Mouse (Mus musculus): ENCODE measurements around the gene Kif13a.
A peak's percentile ranks its signal among the peaks of the same experiment; 100 is the strongest.

The Kif13a gene

DNA sequence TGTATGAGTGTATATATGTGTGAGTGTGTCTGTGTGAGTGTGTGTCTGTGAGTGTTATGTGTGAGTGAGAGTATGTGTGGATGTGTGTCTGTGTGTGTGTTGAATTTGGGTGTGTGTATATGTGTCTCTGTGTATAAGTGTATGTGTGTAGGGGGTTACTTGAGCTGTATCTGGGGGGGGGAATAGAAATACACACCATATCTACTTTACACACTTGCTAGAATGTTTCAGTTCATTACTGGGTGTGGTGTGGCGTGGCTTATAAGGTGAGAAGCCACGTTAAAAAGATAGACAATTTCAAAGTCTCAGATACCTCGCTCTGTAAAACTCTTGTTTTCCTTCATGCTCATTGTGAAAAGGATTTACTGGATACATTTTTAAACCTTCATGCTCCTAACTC, 152.2 kb downstream of the Kif13a start:
- DNase-seq (ENCODE audit: low spot score in 2 of 2): no peak

DNA sequence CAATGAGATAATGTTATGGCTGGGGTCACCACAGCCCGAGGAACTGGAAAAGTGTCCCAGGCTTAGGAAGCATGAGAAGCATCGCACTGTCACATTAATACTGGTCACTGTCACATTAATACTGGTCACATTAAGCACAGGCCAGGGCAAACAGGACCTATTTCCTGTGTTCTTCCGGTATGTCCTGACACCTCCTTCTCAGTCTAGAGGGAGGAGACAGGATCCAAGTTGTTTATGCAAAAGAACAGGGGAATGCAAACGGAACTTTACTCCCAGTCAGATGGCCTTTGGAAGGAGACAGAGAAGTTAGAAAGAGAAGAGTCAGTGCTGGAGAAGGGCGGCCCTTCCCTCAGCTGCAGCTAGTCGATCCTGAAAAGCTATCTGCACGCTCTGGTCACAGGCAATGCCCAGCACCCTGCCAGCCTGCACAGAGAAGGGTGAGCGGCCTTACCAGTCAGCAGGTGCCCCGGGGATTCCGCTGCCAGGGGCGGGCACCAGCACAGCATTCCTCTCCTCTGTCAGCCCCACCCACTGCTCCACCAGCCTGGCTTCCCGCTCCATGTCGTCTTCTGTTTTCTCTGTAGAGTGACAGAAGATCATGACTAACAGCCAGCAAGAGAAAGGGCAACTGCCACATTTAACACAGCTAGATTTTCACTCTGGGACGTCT, 152.9 kb downstream of the Kif13a start:
- no peak for DNase-seq (ENCODE audit: low spot score in 2 of 2)

DNA sequence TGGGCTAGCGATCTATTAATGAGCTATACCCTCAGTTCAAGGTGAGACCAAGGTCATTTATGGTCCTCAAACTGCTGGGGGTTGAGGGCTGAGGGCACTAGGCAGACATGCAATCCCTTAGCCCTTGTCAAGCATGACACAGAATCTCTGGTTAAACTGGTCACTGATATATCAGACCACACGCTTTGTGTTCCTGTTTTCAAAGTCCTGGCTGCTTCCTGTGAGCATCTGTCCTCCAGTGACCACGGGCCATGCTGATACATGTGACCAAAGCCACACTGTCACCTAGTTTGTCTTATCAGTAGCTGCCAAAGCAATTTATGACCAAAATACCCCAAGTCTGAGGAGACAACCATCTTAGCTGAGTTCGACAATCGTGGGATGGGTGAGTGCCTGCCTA, 154.7 kb downstream of the Kif13a start:
- DNase-seq (ENCODE audit: low spot score in 2 of 2): no peak

DNA sequence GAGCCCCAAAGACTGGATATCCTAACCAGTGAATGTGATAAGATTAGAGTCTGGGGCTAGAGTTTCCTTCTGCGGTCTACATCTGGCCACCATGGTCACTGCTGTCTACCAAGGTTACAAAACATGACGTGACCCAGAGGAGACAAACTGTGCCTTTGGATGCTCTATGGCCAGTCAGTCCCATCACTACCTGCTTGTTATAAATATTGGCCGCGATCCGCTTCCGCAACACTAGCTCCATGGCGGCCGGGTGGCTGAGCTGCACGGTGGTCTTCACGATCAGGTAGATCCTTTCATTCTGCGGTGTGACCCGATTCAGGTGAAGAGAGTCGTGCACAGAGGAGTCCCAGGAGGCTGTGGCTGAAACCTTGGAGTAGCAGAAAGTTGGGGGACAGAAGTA, 157.1 kb downstream of the Kif13a start:
- DNase-seq (ENCODE audit: low spot score in 2 of 2): no peak

DNA sequence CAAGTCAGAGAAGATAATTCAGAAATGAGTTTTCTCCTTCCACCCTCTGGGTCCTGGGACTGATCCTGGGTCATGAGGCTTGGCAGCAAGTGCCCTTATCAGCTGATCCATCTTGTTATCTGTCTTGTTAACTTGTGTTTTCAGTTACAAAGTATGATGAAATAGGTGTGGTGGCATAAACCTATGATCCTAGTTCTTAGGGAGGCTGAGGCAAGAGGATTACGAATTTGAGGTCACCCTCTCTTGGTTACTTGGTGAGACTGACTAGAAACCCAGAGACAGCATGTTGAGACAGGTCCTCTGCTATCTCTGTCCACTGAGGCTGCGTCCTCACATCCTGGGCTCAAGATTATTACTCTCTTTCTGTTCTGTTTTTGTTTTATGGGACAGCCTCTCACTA, 164.3 kb downstream of the Kif13a start:
- DNase-seq (ENCODE audit: low spot score in 2 of 2): no peak

DNA sequence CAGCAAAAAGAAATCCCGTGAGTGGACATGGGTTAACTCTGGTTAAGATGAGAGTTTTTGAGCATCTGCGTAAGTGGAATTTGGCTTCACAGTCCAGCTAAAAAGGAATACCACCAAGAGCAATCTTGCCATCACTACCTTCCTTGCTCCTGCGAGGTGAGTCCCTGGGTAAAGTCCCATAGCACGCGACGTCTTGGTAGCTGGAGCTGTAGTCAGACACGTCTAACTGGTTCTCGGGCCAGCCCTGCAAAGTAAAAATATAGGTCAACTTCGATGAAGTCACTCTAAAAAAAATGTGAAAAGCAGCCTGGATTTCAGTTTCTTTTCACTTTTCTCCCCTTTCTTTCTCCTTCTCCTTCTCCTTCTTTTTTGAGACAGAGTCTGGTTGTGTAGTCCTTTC, 166.5 kb downstream of the Kif13a start:
- DNase-seq (ENCODE audit: low spot score in 2 of 2): no peak

DNA sequence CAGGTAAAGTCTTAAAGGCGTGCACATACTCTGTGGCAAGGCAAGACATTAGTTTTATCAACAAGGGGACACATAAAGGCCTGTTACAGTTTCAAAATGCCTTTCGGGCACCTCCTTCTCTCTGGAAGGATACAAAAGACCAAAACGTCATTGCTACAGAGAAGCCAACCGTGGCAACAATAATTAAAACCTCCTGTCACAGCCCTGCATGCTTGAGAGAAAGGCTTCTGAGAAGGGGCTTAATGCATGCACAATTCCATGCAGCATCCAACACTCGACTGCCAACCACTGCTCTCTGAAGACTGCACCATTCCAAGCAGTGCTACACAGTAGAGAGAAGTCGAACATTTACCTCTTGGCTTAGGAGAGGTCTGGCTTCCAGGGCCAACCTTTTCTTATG, 168.7 kb downstream of the Kif13a start:
- no peak for DNase-seq (ENCODE audit: low spot score in 2 of 2)

DNA sequence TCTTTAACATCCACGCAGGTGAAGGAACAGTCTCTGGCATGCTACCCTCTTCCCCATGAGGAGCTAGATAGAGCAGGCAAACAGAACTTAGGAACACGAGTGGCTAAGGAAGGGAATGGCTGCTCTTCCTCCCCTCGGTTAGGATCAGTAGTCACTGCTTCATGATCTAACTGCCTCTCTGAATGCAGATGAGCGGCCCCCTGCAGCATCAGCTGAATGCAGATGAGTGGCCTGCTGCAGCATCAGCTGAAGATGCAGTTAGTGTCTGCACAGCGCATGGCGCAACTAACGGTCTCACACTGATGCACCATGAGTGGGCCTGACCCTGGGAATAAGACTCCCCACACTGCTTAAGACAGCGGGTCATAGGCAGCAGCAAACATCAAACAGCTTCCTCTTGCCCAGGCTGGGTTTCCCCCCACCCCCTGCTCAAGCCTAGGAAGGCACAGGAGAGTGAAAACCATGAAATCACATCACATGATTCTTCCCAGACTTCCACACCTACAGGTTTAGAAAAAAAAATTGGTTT, 170.3 kb downstream of the Kif13a start:
- no peak for DNase-seq (ENCODE audit: low spot score in 2 of 2)

DNA sequence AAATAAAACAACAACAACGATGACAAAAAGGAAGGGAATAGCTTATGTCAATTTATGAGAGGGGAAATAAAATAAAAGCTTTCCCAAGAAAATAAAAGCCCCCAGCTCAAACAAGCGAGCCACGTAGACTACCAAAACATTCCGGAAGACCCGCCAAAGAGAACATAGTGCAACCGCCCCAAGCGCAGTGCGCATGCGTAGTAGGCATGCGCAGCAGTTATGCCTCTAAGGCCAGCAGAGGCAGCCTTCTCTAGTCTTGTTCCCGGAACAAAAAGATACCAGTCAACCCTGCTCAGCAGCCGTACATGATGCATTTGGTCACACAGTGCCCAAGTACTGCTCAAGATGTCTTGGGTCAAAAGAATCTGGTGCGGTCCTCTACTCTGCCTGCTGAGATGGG, 171.0 kb downstream of the Kif13a start:
- no peak for DNase-seq (ENCODE audit: low spot score in 2 of 2)

DNA sequence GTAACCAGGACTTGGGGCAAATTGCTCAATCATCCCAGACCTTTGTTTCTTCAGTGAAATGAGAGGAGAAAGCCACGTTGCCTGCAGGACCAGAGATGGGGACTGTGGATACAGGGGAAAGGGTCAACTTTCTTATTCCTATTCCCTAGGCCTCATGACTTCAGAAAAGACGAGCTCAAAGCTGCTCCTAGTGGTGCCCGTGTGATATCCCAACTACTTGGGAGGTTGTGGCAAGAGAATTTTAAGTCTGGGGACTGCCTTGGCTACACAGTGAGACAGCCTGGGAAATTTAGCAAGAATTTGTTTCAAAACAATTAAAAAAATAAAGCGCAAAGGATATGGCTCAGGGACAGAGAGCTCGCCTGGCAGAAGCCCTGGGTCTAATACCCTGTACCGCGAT, 171.7 kb downstream of the Kif13a start:
- DNase-seq (ENCODE audit: low spot score in 2 of 2): no peak

DNA sequence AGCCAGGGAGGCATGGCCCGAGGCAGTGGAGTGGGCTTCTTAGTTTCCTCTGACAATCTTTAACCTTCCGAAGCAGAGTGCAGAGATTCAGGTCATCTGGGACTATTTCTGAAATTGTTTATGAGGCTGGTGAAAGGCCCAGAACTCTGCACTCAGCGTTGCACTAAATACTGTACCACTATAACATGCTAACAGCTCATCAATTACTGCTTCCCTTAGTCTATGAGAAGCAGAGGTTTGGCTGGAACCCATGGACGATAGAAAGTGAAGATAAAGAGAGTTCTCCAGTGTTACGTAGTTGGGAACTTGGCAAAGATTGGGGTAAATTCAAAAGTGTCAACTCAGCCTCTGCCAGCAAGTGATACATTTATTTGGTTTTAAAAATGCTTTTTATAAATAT, 176.4 kb downstream of the Kif13a start:
- no peak for DNase-seq (ENCODE audit: low spot score in 2 of 2)

DNA sequence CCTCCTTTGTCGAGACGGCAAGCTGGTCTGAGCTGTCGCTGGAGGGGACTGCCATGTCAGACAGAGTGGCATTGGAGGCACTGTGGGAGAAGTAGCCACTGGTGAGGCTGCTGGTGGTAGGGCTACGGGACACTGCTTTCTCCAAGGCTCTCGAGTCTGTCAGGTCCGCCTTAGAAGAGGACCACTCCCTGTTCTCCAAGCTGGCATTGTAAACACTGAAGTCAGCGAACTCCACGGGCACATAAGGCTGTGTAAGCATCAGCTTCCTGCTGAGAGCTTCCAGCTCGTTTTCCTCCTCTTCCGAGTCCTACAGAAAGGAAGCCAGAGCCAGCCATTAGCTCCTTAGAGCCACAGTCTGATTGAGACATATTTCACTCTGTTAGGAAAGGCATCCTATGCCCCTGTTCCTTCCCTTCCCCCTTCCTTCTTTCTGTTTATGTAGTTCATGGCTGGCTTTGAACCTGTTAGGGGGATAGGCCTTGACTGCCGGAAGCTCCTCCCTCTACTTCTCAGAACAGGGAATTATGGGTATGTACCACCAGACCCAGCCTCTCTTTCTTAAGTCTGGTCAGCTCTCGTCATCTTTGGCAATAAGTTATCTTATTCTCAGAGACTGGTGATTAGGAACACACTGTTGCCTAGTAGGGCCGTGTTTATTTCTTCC, 177.0 kb downstream of the Kif13a start:
- no peak for DNase-seq (ENCODE audit: low spot score in 2 of 2)

DNA sequence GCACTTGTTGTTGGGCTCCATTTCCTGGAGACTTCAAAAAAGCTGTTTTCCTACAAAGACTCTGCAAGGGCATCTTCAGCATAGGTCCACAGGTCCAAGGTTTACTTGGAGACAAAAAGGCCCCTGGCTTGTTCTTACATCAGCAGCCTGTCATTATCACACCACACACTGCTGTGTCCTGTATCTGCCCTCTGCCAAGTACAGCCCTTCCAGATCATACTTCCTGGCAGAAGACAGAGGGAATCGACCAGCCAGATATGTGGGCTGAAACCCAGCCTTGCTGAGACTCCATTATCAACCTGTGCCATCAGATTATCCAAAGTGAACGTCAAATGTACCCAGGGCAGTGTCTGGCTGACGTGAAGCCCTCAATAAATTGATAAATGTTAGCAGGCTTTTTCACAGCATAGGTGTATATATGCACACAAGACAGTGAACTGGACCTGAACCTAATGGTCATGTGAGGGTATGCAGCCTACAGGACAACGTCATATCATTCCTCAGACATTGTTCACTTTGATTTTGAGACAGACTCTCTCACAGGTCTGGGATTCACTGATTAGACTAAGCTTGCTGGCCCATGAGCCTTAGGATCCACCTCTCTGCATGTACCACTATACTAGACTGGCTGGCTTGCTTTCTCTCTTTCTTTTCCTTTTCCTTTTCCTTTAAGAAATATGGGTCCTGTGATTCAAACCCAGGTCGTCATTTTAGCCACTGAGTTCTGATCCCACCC, 181.4 kb downstream of the Kif13a start:
- no peak for DNase-seq (ENCODE audit: low spot score in 2 of 2)

DNA sequence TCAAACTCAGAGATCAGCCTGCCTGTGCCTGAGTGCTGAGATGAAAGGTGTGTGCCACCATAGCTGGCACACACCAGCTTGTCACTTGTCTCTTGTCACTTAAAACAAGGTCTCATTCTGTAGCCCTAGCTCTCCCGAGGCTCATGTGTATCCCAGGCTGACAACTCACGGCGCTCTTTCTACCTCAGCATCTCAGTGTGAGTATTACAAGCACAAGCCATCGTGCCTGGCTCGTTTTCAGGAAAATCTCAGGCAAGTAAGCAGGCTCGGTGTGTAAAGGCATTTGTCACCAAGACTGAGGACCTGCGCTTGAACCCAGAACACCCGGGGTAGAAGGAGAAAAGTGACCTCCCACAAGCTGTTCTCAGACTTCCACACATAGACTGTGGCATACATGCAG, 185.8 kb downstream of the Kif13a start:
- DNase-seq (ENCODE audit: low spot score in 2 of 2): no peak

DNA sequence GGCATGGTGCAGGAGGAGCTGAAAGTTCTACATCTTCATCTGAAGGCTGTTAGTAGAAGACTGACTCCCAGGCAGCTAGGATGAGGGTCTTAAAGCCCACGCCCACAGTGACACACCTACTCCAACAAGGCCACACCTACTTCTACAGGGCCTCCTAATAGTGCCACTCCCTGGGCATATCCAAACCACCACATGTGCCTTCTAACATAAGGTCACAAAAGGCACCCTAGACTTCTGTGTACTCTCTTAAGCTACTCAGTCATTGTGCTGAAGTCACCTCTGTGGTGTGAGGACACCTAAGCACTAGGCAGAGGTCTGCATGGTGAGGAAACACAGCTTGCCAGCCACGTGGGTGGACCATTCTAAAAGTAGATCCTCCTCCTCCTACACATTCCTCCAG, 187.3 kb downstream of the Kif13a start:
- DNase-seq (ENCODE audit: low spot score in 2 of 2): no peak

DNA sequence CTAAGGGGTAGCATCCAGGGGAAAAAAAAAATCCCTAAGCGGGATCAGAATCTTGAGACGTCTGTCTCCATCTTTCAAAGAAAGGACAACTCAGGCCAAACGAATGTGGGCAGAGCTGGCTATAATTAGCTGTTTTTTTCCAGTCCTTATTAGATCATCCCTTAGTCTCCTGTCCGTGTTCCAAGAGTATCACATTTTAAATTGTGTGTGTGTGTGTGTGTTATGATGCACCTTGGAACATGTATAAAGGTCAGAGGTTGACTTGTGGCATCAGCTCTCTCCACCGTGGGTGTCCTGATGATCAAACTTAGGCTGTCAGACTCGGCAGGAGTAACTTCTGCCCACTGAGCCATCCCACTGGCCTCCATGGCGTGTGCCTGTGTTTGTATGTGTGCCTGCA, 190.2 kb downstream of the Kif13a start:
- no peak for DNase-seq (ENCODE audit: low spot score in 2 of 2)

DNA sequence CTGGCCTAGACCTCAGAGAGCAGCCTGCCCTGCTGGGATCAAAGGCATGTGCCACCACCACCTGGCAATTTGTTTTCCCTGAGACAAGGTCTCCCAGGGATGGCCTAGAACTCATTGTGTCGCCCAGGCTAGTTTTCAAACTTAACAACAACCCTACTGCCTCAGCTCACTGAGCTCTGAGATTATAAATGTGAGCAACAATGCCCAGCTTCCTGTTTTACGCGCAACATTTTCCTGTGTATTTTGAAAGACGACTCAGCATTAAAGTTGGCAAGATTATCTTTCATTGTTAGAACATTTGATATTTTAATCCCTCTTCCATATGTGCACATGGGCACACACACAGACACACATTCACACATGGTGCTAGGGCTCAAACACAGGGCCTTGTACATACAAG, 192.2 kb downstream of the Kif13a start:
- no peak for DNase-seq (ENCODE audit: low spot score in 2 of 2)

DNA sequence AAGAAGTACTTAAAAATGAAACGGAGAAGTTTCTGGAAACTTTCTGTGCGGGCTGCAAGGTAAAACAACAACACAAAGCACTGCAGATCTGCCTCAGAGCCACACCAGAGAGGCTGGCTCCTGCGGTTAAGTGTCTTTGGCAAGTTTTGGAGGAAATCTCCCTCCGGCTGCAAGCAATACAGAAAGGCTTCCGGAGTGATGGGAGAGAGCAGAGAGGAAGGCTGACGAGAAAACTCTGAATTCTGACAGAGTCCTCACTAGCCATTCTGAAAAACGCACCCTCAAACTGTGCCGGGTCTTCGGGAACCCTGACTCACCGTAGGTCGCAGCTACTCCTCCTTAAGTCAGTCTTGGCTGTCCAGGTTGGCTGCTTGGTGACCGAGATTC, 193.2 kb downstream of the Kif13a start:
- DNase-seq (ENCODE audit: low spot score in 2 of 2): no peak

DNA sequence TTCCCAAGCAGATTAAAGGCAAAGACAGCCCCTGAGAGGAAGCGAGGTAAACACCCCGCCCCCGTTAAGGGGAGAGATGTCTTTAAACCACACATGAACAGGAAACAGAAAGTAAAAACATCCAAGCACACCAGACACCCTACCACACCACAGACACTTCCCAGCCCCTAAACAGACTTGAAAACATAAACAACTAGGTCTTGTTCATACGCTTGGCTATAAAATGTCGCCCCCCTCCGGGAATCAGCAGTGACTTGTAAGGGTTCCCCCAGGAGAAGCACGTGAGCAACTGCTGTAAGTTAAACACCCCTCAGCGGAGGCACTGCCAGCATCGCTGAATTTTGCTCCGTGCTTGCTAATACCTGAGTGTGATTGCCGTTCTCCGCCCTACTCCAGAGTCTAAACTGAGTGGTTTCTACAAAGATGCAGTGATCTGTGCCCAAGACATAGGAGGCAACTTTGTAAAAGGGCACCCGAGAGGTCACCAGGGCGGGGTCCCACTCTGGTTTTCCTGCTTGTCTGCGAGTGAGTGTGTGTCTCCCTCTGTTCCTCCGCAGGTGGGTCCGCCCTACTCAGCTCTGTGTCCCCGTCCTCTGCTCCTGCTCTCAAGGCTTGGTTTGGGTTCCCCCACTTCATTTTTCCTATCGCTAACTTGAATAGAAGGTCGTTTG, 193.7 kb downstream of the Kif13a start:
- DNase-seq (ENCODE audit: low spot score in 2 of 2): peak in 1 of 2 experiments; percentile 40

DNA sequence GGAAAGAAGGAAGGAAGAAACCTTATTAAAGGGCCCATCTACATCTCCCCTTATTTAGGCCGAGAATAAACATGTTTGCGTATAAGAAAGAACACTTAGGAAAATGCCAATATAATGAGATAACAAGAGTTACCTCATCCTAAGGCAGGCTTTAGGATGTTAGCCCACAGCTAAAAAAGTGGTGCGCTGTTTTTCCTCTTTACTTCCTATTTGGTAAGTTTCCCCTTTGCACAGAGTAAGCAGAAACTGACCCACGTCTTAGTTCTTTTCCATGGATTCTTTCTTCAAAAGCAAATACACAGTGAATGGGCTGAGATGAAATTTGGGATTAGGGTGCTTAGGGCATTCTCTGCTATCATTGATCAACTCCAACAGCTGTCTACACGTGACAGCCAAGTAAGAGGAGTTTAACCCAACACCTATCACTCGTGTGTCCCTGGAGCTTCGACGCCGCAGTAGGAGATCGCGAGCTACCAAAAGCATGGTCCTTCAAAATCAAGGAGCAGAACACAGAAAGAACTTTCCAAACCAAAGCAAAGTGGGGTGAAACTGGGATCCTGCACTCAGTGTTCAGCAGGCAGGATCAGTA, 194.4 kb downstream of the Kif13a start:
- no peak for DNase-seq (ENCODE audit: low spot score in 2 of 2)

DNA sequence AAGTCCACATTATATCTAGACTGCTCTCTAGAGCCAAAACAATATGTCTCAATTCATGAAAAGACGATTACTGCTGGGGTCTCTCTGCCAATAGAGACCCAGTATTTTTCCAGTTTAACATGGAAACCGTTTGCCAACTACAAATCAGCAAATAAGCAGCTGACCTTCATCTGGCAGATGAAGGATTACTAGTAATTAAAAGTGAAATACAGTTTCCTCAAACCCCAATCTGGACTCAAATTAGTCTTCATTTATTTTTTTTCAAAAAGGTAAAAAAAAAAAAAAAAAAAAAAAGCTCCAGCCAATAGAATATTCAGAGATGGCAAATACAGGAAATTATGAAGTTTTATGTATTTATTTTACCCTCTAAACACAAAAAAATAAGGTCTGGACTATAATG, 199.7 kb downstream of the Kif13a start:
- DNase-seq (ENCODE audit: low spot score in 2 of 2): no peak

DNA sequence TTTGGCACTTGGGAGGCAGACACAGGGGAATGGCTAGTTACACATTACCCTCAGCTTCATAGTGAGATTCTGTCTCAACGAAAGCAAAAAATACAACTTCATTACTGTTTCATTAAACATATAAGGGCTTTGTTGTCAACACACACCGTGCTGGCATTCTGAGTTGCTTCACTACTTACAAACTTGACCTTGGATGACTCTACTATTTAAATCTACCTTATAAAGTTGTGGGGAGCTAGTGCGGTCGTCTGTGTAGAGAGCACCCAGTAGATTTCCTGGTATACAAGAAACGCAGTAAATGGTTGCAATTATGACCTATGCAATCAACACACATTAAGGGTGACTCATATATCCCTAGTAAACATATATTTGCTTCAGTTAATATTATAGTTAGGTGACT, 201.3 kb downstream of the Kif13a start:
- DNase-seq (ENCODE audit: low spot score in 2 of 2): no peak

Measured in urinary bladder, postnatal 4 days (tissue).